Mouse (Mus musculus) A20 (cell line): ENCODE results near the gene Dct.

Experiments
- DNase-seq: peaks from one replicate; pipeline ENCODE4 v3.0.0-alpha.2; 2011; ENCODE audit warnings: low read depth, low spot score

Dct gene

DNA sequence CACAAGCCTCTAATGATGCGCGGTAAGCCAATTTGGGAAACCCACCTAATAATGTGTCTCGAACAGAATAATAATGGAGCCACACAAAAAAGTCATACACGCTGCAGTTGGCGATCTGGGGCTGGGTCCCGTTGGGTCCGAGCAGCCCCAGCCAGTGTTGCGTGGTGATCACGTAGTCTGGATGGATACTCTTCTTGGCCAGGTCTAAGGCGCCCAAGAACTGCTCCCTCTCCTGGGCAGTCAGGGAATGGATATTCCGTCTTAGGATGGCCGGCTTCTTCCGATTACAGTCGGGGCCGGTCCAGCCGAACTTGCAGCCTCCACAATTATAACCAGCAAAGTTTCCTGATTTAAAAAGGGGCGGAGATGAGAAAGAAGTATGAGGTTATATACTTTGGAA, 9.1 kb downstream of the Dct start:
- no peak for DNase-seq

DNA sequence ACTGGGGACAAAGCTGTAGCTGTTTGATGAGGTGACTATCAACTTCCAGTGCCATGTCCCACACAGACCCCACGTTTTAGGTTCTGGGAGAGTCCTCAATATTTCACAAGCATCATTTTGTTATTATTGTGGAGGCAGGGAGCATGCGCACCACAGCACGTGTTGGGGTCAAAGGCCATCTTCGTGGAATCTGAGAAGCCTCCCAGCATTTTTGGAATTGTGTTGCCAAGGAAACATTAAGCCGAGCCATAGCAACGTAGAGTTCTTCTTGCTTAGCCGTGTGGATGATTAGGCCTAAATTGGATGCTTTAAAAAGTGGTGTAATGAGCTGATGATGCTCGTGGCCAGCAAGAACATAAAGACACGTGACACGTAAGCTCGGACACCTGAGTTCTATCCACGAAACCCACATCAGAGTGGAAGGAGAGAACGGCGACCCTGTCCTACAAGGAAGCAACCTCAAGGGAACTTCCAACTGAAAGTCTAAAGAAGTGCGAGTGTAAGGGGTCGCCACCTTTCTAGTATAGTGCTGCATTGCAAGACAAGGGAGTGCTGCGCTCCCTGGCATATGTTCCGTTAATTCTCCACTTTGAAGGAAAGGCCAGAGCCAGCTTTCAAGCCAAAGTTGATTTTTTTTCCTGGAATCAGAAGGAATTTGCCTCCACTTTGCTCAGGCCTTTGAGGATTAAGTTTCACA, 9.8 kb downstream of the Dct start:
- no peak for DNase-seq

DNA sequence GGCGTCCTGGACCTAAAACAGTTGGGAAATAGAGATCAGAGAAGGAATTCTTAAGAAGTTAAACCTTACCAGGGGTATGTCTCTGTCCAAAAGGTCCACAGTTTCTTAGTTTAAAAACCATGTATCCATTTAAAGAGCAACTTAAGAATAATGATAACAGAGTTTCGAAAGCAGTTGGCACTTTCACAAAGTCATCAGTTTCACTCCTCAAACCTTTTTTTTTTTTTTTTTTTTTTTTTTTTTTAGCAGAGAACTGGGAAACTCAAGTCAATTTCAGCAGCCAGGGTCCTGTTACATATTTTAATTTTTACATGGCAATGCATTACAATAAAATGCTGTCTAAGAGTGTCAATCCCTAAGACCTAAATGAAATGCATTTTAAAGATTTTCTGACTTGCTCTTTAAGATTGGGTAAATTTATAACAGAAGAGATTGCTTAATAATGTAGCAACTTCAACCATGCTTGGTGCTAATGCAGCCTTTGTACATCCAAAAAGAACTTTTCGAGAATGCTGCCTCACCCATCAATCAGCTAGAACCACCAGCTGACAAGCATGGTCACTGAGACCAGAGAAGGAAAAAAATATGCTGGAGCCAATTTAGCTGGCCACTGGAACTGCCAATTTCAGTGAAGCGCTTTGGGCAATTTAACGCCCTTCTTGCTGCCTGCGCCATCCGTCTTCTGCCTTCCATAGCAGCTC, 11.3 kb downstream of the Dct start:
- no peak for DNase-seq

DNA sequence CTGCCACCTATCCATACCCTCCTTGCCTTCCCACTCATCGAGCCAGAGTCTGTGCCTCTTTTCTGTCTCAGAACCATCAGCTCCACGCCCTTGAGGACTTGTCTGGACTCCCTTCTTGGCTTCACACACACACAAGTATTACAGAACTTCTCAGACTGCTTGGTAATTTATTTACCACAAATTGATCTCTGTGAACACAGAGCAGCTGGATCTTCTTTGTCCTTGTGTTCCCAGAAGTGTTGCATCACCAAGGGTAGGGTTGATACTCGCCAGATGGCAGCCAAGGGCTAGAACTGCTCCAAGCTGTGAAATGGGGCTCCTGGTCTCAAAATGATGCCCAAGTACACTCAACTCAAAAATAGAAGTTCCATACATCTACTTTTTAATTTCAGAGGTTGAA, 13.0 kb downstream of the Dct start:
- DNase-seq = no peak

DNA sequence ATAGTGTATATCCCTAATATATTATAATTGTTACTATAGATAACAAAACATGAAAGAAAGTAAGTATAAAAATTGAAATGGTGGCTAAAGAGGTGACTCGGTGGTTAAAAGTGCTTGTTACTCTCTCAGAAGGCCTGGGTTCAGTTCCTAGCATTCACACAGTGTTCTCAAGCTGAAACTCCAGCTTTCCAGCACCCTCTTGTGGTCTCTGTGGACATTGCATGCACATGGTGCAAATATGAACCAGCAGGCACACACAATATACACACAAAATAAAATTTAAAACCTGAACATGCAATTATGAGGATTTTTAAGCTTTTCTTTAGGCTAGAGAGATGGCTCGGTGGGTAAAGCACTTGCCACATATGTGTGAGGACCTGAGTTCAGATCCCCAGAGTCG, 24.5 kb downstream of the Dct start:
- DNase-seq = peak; percentile 38

DNA sequence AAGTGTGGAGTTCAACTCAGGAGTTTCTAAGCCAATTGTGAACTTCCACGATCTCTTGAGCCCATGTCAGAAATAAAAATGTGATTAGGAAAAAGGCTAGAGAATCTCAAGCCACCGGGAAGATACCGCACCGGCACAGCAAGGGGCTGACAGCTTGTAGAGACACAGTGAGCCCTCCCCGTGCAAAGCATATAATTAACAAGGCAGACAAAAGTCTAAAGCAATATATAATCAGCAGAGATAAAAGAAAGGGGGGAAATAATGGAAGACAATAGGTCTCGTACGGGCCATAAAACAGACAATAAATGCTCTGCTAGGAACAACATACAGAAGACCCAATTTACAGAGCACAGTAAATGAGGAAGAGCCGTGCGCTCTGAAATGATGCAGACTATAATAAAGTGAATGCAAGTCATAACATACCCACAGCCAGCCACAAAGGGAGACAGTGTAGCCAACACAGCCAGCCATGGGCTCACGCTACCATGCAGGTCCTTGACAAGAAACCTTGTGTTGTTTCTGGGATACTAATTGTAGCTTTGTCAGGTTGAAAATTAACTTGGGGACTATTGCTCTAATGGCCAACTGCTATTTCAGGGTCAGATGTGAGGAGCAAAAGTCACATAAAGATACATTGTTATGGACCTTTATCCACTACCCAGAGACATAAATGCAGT, 30.0 kb downstream of the Dct start:
- no peak for DNase-seq

DNA sequence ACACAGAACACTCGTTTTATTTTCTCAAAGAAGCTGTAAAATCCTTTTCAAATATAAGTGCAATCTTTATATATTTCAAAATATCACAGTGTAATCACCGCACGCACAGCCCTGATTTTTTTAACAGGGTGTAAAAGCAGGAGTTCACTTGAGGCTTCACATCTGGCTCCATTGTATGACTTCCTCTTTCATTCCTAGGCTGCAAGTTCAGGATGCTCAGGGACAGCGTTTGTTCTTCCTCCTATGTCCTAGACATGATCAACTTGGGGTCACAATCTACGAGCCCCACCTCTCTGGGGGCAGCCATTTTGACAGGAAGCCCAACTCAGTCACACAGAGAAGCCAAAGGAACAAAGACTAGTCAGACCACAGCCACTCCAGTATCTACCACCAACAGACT, 32.7 kb downstream of the Dct start:
- DNase-seq = peak; percentile 9

DNA sequence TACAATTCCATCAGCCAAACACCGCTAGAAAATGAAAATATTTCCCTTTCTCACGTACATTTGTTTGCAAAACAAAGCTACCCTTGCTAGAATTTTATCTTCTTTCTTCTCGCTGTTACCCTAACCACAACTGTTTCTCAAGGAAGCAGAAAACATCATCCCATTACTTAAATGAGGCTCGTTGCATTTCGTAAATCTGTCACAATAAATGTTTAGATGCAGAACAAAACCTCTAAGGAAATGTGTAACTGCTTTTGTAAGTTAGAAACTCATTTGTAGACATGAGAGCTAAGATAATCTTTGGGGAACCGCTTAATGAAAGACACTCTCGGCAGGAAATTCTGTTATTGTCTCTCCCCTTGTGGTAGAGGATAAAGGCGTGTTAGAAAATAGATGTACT, 38.8 kb downstream of the Dct start:
- DNase-seq = no peak

DNA sequence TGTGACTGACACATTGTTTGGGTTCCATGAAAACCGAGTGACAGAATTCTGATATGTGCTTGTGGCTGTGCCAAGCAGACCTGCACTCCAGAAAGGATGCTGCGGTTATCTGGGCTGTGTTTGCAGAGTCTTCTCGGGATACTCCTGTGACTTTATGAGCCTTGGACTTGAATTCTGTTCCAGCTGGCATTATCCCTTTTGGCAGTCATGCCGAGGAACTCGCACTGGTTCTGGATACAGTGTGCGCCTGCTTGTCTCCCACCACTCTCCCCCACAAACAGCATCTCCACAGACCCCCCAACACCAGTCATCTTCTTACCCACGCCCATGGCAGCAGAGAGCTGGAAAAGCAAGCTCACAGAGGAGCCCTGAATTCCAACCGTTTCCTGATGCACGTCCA, 42.5 kb downstream of the Dct start:
- DNase-seq = no peak

DNA sequence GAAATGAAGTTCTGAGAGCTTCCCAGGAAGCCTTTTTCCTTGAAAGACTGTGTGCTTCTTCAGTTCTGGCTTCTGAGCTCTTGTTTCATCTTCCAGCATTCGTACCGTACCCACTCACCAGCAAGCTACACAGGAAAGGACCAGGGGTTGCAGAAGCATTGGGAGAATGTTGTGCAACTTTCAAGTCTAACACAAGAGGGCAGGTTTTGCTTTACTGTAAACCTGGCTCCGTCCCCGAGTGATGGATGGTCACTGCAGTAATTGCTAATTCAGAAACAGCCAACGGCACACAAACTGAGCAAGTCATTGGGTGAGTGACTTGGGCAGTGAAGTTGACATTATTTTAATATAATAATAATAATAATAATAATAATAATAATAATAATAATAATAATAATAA, 46.3 kb downstream of the Dct start:
- DNase-seq = peak; percentile 47

DNA sequence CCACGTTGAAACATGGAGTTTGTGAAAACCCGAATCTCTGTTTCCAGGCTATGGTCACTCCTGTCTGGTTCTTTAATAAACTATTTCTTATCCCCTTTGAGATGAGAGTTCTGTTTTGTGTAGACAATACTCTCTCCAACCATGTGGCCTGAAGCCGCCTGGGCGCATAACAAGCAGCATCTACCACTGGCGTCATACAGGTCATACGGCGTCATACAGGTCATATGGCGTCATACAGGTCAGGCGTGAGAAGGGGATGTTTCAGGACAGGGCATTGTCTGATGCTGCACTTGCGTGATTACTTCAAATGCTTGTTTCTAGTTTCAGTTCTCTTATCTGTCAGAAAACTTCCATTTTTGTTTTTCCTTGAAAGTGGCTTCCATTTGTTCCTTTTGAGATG, 47.6 kb downstream of the Dct start:
- peak; percentile 5 for DNase-seq

DNA sequence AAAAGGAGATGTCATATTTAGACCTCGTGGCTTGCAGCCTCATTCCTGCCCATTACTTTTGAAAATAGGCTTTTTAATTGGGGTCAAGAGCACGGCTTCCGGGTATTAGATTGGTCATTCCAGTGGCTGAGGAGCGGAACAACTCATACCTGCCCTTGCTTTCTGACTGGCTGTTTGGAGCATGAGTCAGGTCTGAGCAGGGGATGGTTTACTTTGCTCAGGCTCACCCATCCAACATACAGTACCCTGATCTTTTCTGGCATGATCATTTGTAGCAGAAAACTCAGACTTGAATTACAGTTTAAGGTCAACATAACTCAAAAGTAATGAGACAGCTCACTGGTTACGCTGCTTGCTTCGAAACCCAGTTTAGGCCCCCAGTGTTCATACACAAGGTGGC, 58.2 kb downstream of the Dct start:
- no peak for DNase-seq

DNA sequence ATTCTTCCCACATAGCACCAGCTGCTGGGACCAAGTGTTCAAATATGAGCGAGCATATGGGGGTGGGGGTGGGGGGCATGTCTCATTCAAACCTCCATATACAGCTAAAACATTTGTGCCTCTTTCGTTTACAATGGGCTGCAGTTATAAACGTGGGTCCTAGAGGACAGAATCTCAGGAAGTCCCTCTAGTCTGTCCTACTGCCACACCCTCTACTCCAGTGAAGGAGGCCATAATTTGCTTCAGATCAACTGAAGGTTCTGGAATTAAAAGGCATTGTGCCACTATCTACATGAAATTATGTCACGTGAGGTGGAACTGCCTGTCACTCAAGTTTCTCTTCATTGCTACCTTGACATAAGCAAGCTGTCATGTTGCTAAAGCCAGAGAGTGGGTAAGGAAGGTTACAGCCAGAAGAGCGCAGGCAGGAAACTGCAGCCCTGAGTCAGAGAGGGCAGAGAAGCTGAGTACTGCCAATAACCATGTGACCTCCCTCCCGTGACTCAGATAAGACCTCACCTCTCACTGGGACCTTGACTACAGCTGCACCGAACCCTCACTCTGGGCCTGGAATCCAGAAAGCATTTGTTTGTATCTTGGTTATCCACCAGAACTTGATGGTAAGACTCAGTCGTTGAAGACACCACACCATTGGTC, 59.3 kb downstream of the Dct start:
- DNase-seq = no peak

DNA sequence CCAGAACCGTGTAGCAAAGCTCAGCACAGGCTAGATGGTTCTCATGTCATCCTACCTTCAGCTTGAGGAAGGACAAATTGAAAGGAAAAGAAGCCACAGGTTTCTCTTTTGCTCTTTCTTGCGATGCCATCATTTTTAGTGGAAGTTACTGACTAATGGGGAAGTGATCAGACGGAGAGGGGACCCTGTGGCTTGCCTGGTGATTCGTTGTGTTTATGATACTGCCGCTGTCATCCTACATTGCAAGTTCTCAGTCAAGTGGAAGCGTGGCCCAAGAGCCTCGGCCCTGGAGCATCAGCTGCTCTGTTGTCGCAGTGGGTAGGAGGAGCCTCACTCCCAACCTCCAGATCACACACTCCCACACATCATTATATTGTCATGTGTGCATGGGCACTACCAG, 61.8 kb downstream of the Dct start:
- DNase-seq = no peak

DNA sequence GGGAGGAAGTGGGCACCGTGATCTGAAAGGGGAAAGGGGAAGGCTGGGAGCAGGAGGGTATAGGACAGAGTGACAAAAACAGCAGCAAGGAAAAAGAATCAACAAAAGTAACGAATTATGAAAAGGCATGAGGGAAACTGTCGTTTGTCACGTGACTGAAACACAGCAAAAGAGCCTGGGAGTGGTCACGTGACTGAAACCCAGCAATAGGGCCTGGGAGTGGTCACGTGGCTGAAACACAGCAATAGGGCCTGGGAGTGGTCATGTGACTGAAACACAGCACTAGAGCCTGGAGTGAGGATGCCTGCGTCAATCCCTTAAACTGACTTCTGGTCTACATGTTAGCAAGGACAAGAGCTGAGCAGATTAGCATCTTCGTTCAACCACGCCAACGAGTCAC, 63.6 kb downstream of the Dct start:
- DNase-seq = no peak

DNA sequence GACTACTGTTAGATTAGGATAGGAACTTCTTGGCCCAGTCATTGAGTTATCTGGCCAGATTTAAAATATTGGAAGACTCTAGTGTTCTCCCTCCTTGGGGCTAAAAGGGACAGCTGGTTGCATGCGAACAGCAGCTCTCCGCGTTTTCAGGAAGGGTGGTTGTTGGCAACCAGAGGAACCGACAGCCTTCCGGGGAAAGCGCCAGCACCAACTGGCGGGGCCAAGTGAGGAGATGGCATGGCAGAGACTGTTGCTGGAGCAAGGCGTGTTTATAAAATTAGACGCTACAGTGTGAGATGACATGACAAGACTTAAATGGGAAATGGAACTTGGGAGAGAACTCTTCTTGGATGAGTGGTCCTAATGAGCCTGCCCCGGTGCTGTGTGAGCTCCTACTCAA, 70.5 kb downstream of the Dct start:
- no peak for DNase-seq

DNA sequence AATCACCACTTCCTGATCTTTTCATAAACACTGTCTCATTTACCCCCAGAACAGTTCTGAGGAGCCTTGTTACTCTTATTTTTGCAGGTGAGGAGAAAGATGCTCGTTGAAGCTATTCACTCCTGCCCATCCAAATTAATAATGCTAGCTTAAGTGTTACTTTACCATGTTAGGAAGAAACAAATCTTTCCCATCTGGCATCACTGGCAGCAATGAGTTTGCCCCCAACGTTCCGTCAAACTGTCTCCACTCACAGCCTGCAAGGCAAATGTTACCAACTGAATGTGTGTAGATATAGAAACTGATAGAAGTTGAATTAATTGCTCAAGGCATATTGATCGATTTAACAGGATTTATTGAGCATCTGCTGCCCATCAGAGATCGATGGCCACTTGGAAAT, 79.5 kb downstream of the Dct start:
- no peak for DNase-seq
